Mouse (Mus musculus): ENCODE measurements around the gene Vmn1r48.
"Not testable (repeated sequence)": the region's sequence is repeated elsewhere in the genome, so short reads cannot be mapped to it uniquely, and the experiment has no call there.

The Vmn1r48 gene

GRCm38 (mm10) chr6:90036741-90037140 lies at the start of gene Vmn1r48:
Gene Vmn1r48, minus strand, starts transcription at chr6:90036841.
- DNase-seq (ENCODE audit: low read depth, low spot score): not testable (repeated sequence)

GRCm38 (mm10) chr6:90078406-90078805 lies 41.8 kb upstream of the Vmn1r48 start, which contains the start of gene Vmn1r49:
Gene Vmn1r49, minus strand, starts transcription at chr6:90078506.
- DNase-seq (ENCODE audit: low read depth, low spot score): no peak

- DNase-seq (ENCODE audit: low read depth, low spot score): not testable (repeated sequence)
Observed at GRCm38 (mm10) chr6:90015847-90016246, 20.8 kb downstream of the Vmn1r48 start, which contains the start of gene Vmn1r47. Gene Vmn1r47, plus strand, starts transcription at chr6:90016147.

DNA sequence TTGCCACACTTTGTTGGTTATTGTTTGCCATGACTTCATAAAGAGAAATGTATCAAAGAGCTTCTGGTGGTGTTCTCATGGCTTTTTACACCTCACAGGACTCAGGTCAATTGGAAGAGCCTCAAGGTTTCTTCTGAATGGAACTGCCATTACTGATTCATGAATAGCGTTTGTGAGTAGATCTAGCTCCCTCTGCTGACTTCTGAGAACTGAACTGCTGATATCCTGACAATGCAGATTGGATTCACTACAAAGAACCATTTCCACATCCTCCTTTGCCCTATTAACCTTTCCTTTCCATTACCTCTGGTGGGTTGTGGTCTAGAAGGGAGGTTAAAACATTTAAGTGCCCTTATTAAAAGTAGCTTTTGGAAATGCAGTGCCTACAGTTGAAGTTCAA lies 50.7 kb downstream of the Vmn1r48 start:
- no peak for DNase-seq (ENCODE audit: low read depth, low spot score)
